Mouse (Mus musculus) right cerebral cortex, postnatal 14 days (tissue): Measurements from ENCODE around the gene Gm14685.
"Not testable (repeated sequence)": the region's sequence is repeated elsewhere in the genome, so short reads cannot be mapped to it uniquely, and the experiment has no call there.

Experiments
- DNase-seq: peaks from one replicate; pipeline ENCODE4 v3.0.0; 2022

Gm14685 gene

GRCm38 (mm10) chrX:73116747-73117146 lies at the start of gene Gm14685:
Gene Gm14685 (plus strand): TSS chrX:73117047.
- DNase-seq: not testable (repeated sequence)

DNA sequence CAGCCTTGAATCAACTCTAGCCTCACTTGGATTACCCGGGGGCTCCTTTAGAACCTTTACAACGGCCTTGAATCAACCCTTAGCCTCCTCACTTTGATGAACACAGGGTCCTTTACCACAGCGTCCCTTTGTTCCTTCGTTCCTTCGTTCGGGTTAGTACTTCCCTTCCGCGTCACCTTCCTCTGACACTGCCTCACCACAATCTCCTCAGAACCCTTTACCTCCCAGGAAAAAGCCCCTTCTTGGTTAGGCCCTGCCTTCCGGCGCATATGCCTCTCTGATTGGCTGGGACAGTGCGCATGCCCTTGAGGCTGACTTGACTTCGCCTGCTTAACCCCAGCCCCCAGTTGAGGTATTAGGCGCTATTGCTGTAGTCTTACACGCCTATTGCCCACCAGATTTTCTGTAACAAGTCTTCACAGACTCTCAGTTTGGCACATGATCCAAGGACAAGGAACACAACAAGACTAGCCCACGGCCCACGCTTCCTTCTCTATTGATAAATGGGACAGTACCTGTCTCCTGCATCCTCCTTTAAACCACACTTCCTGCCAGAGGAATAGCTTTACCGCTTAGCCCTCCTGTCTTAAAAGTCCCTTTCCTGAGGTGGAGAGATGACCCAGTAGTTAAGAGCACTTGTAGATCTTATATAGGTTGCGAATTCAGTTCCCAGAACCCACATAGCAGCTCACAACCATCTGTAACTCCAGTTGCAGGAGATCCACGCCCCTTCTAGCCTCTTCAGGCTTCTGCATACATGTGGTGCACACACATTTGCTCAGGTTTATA lies 34.4 kb upstream of the Gm14685 start, which contains the start of gene Xlr4a:
Gene Xlr4a (minus strand): TSS at position 212 of the 789 bp plus-strand sequence.
- DNase-seq: not testable (repeated sequence)

- DNase-seq: not testable (repeated sequence)
These were observed 19.8 kb upstream of the Gm14685 start, which contains the start of gene Xlr3a for GRCm38 (mm10) chrX:73096941-73097508. Gene Xlr3a (minus strand): TSS chrX:73097095.

GRCm38 (mm10) chrX:73122859-73123829 lies 6.3 kb downstream of the Gm14685 start:
- DNase-seq: not testable (repeated sequence)

DNA sequence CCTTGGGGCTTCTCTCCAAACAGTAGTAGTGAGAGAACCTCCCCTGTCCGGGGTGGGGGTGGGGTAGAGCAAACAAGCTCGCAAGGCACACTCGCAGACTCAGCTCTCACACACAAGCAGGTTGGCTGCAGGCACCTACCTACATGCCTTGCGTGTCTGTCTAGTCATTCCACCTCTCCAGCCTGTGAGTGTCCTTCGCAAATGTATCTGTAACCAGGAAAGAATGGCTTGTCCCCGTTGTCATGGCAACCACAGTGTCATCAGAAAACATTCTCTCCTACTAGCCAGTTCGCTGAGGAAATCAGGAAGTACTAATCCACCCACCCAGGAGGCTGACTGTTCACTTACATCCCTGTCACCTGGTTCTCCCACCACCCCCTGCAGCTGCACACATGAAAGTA lies 26.4 kb downstream of the Gm14685 start:
- DNase-seq: not testable (repeated sequence)

GRCm38 (mm10) chrX:73148496-73148895 lies 31.6 kb downstream of the Gm14685 start, which contains the start of gene Xlr5b:
Gene Xlr5b (plus strand): TSS chrX:73148796.
- not testable (repeated sequence) for DNase-seq

GRCm38 (mm10) chrX:73149350-73149749 lies 32.5 kb downstream of the Gm14685 start, which contains the start of gene DXBay18:
Gene DXBay18 (minus strand): TSS chrX:73149450.
- not testable (repeated sequence) for DNase-seq

GRCm38 (mm10) chrX:73176889-73177288 lies 60.0 kb downstream of the Gm14685 start, which contains the start of gene Spin2d:
Gene Spin2d (minus strand): TSS chrX:73176989.
- not testable (repeated sequence) for DNase-seq
